Mouse (Mus musculus): ENCODE results near the gene Cst13. TPM values are rescaled to one million over a fixed set of nuclear protein-coding genes. Genes with fewer than 3 reads are reported as not detected.

Gene Cst13
- not detected for total RNA-seq (2023)

GRCm38 (mm10) chr2:148819909-148820308, at the start of gene Cst13:
Gene Cst13 (plus strand): TSS chr2:148820081.

DNA sequence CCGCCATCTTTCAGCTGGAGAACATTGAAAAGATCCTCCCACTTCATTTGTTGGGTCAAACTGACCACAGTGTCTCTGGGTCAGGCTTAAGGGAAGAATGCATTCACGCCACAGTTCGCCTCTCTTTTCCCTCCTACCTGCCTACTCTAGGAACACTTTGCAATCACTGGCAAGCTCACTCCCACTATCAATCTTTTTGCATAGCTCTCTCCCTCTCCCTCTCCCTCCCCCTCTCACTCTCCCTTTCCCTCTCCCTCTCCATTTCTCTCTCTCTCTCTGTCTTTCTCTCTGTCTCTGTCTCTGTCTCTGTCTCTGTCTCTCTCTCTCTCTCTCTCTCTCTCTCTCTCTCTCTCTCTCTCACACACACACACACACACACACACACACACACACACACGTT, 48.5 kb upstream of the Cst13 start, which contains the start of gene Cst11:
TSS of gene Cst11 (minus strand) at position 101 of the 400 bp plus-strand sequence.

GRCm38 (mm10) chr2:148781709-148782108, 38.2 kb upstream of the Cst13 start, which contains the start of gene 8030411F24Rik:
Gene 8030411F24Rik (plus strand): TSS chr2:148782009.

DNA sequence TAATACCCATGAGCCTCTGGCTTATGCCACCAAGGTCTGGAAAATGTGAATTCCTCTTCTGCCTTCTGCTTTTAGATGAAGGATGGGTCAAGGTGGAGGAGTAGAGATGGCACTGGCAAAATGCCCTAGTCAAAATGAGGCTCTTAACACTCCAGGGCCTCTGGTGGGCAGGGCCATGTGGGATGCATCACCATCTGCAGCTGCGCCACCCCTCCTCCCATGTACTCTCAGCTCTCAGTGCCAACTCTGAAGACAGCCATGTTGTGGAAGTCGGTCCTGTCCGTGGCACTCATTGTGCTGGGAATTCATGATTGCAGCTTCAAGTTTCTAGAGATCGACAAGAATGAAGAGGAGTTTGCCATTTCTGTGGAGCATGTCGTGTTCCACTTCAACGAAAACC, 30.7 kb upstream of the Cst13 start, which contains the start of gene Cst12:
TSS of gene Cst12 (plus strand) at position 220 of the 400 bp plus-strand sequence.

GRCm38 (mm10) chr2:148798485-148798884, 21.4 kb upstream of the Cst13 start, which contains the start of gene Cst8:
Gene Cst8 (plus strand): TSS chr2:148798785.

DNA sequence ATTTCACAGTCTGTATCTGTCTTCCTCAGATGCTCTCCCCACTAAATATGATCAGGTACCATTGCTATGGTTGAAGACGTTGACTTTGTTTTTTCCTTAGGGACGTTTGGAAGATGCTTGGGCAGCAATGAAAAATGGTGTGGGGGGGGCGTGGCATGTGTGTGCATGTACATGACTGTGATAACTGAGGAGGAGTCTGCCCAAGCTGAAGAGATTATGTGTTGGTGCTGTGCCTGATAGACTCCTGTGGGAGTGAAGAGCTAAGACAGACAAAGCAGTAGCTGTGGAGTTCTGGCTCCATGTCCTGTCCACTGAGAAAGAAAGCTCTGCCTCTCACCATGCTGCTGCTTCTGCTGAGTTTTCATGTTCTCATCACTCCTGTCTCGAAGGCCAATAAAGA, 15.0 kb downstream of the Cst13 start, which contains the start of gene Cst9:
TSS of gene Cst9 (plus strand) at position 236 of the 400 bp plus-strand sequence.

DNA sequence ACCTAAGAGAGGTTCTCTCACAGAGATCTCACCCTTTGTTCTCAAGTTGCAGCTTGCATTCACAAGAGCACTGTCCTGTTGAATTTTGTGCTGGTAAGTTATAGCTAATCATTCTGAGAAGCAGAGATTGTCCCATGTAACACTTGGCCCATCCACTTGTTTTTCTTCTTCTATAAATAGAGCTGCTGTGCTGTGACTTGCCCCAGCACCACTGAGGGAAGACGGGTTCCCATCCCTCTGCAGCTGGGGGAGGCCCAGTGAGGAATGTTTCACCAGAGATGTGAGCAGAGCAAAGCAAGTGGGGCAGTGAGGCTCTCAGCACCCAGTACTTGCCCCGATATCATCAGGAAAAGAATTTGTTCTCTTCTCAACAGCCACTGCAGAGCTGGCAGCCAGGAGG, 45.1 kb downstream of the Cst13 start, which contains the start of gene 9230104L09Rik:
TSS of gene 9230104L09Rik (minus strand) at position 73 of the 400 bp plus-strand sequence.

DNA sequence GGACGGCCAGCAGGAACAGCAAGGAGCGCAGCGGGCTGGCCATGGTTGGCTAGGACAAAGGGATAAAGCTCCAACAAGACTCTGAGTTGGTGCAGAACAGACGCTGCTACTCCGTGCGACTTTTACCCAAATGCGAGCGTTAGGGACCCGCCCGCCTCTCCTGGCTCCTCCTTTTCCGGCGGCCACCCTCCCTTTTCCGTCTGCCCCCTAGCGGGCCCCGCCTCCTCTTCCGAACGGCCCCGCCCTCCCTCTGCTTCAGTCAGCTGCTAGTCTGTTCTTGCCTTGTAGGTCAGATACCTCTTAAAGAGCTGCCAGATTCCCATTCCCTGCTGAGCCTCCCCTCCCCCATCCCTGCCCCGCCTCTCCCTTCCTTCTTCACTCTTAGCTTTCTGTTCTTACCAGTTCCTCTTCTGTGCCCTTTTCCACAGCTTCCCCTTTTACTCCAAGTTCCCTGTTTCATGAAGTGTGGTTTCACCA, 55.5 kb downstream of the Cst13 start, which contains the start of gene Cst3:
TSS of gene Cst3 (minus strand) at position 358 of the 477 bp plus-strand sequence.

Other genes with a start within 250 kb of the Cst13 start
- 16.1 TPM for gene Nxt1, start 147.5 kb upstream of the Cst13 start, total RNA-seq (2023)
- gene Gzf1, start 139.1 kb upstream of the Cst13 start, total RNA-seq (2023) = 8.1 TPM
- gene Napb, start 87.6 kb upstream of the Cst13 start, total RNA-seq (2023) = 1.0 TPM
- gene Cstl1, start 69.7 kb upstream of the Cst13 start, total RNA-seq (2023) = not detected
- gene Cst11, start 48.6 kb upstream of the Cst13 start, total RNA-seq (2023) = not detected
- gene 8030411F24Rik, start 38.1 kb upstream of the Cst13 start, total RNA-seq (2023) = not detected
- gene Cst12, start 30.7 kb upstream of the Cst13 start, total RNA-seq (2023) = not detected
- not detected for gene Cst8, start 21.3 kb upstream of the Cst13 start, total RNA-seq (2023)
- gene Cst9, start 15.1 kb downstream of the Cst13 start, total RNA-seq (2023) = not detected
- not detected for gene 9230104L09Rik, start 45.0 kb downstream of the Cst13 start, total RNA-seq (2023)
- gene Cst3, start 55.6 kb downstream of the Cst13 start, total RNA-seq (2023) = 80.1 TPM
- not detected for gene Gm1330, start 183.2 kb downstream of the Cst13 start, total RNA-seq (2023)
- not detected for gene Gm10750, start 197.2 kb downstream of the Cst13 start, total RNA-seq (2023)